Mouse (Mus musculus): ENCODE results near the gene Ddx27.

Gene Ddx27

GRCm38 (mm10) chr2:167081135-167081534 is 66.1 kb downstream of the Ddx27 start:
- in situ Hi-C loops (cut with MseI, MboI), result no loop called here

- in situ Hi-C loops (cut with MseI, MboI), result no loop called here
These were observed 66.6 kb downstream of the Ddx27 start for GRCm38 (mm10) chr2:167081639-167082038.

Data from mouse trophoblast stem cell (cell line).